Comparison of ENCODE assay signal across 8 mouse cellular contexts in genomic region chr11:101232010-101232839, GRCm38 (mm10). TPM values are rescaled to one million over a fixed set of nuclear protein-coding genes. Genes with fewer than 3 reads are reported as not detected.
DNase-seq lines count a peak whose midpoint lies in the region; ATAC-seq and TF ChIP-seq lines count a peak whose summit lies in the region.

No protein-coding gene starts in this region.

- WGBS in kidney, adult 2 months, result 39% methylated on average over 6 of the region's 6 CpGs
- 37% methylated on average over 6 of the region's 6 CpGs for WGBS in heart, embryonic 12.5 days

- H3K27me3 ChIP-seq in kidney, adult 2 months (replicated peaks; ENCODE audit: control insufficient read depth, insufficient read depth, low read length), result no peaks in the 10 kb centered on the region
- no peaks in the 10 kb centered on the region for H3K27me3 ChIP-seq in heart, embryonic 12.5 days (replicated peaks)

- H3K9ac ChIP-seq in heart, embryonic 12.5 days, result peak overlapping the region; percentile 56; the same call in 1 of the 2 replicates

- no peaks in the 10 kb centered on the region for H3K36me3 ChIP-seq in kidney, adult 2 months (ENCODE audit: control insufficient read depth, insufficient read depth, low read length)
- no peaks in the 10 kb centered on the region for H3K36me3 ChIP-seq in heart, embryonic 12.5 days

- DNase-seq in kidney, adult 2 months, result peak; percentile 66
- no peak for DNase-seq in kidney, adult 11 months
- peak; percentile 43 to 53 for DNase-seq in kidney, postnatal 36 days
- no peak for DNase-seq in left cerebral cortex, adult 11 months (ENCODE audit: low spot score)
- DNase-seq in ovary, postnatal 36 days (ENCODE audit: low spot score), result no peak

- H3K27ac ChIP-seq in kidney, adult 2 months (ENCODE audit: insufficient read depth, low read depth, low read length), result peak overlapping the region; percentile 97
- peak overlapping the region; percentile 92 for H3K27ac ChIP-seq in heart, embryonic 12.5 days (ENCODE audit: poor library complexity, severe bottlenecking)

- peak overlapping the region; percentile 35 for H3K4me3 ChIP-seq in kidney, adult 2 months (ENCODE audit: insufficient read depth, low read depth, low read length)
- H3K4me3 ChIP-seq in heart, embryonic 12.5 days, result peak overlapping the region; percentile 17; the same call in 1 of the 2 replicates

- no peaks in the 10 kb centered on the region for H3K9me3 ChIP-seq in heart, embryonic 12.5 days (replicated peaks)

- peak; percentile 90 for ATAC-seq in heart, embryonic 12.5 days (ENCODE audit: insufficient number of reproducible peaks, low FRiP score)
- ATAC-seq in megakaryocyte, adult 5-6 weeks (ENCODE audit: poor library complexity, severe bottlenecking), result peak; percentile 47; the same call in 1 of the 2 replicates
- ATAC-seq in monocyte, adult 5-6 weeks (replicated peaks; ENCODE audit: insufficient number of reproducible peaks, low FRiP score, low TSS enrichment, poor library complexity, severe bottlenecking), result no peak

- TF ChIP-seq CTCF in kidney, adult 2 months (conservative IDR thresholded peaks at IDR 0.05; ENCODE audit: insufficient read depth, insufficient read length, low read depth, low read length), result no peak

- peak overlapping the region; percentile 57 for H3K4me2 ChIP-seq in heart, embryonic 12.5 days

- no peak for TF ChIP-seq POLR2A in kidney, adult 2 months (IDR thresholded peaks at IDR 0.05; ENCODE audit: low read depth, low read length)

- H3K4me1 ChIP-seq in kidney, adult 2 months (ENCODE audit: control insufficient read depth, insufficient read depth, low read length), result peaks cover 27% of the 10 kb centered on the region; the same call in 1 of the 2 replicates
- peaks cover 25% of the 10 kb centered on the region for H3K4me1 ChIP-seq in heart, embryonic 12.5 days (replicated peaks)

RNA-seq across cellular contexts. Expression of gene Ezh1, which starts 6.0 kb away (rescaled TPM):
- 44.8 and 48.5 TPM in 2 replicates for polyA plus RNA-seq in kidney, adult 2 months (2012; rRNA removed)
- 14.9 and 16.1 TPM in 2 replicates for polyA plus RNA-seq in heart, embryonic 12.5 days (2016; fragmentation: Nextera tagmentation; extraction: Ambion mirVana)
- 20.0 and 20.8 TPM in 2 replicates for total RNA-seq in megakaryocyte, adult 5-6 weeks (2015)
- 20.0 and 20.1 TPM in 2 replicates for total RNA-seq in megakaryocyte, adult 5-6 weeks (2017)
- total RNA-seq in monocyte, adult 5-6 weeks (2017), result 30.2 to 66.9 TPM (median 42.6 TPM) in 3 replicates

RNA-seq across cellular contexts. Expression of gene Ramp2, which starts 13.6 kb away (rescaled TPM):
- polyA plus RNA-seq in kidney, adult 2 months (2012; rRNA removed), result 75.9 and 86.6 TPM in 2 replicates
- 233 and 245 TPM in 2 replicates for polyA plus RNA-seq in heart, embryonic 12.5 days (2016; fragmentation: Nextera tagmentation; extraction: Ambion mirVana)
- total RNA-seq in megakaryocyte, adult 5-6 weeks (2015), result not detected in 2 replicates
- not detected in 2 replicates for total RNA-seq in megakaryocyte, adult 5-6 weeks (2017)
- total RNA-seq in monocyte, adult 5-6 weeks (2017), result not detected in 3 replicates

RNA-seq across cellular contexts. Expression of gene Vps25, which starts 21.3 kb away (rescaled TPM):
- polyA plus RNA-seq in kidney, adult 2 months (2012; rRNA removed), result 112 and 116 TPM in 2 replicates
- 98.8 and 101 TPM in 2 replicates for polyA plus RNA-seq in heart, embryonic 12.5 days (2016; fragmentation: Nextera tagmentation; extraction: Ambion mirVana)
- total RNA-seq in megakaryocyte, adult 5-6 weeks (2015), result 169 and 184 TPM in 2 replicates
- total RNA-seq in megakaryocyte, adult 5-6 weeks (2017), result 54.6 and 55.7 TPM in 2 replicates
- 42.7 to 62.9 TPM (median 53.8 TPM) in 3 replicates for total RNA-seq in monocyte, adult 5-6 weeks (2017)

RNA-seq across cellular contexts. Expression of gene Wnk4, which starts 28.1 kb away (rescaled TPM):
- polyA plus RNA-seq in kidney, adult 2 months (2012; rRNA removed), result 134 and 160 TPM in 2 replicates
- 14.0 TPM in 2 replicates for polyA plus RNA-seq in heart, embryonic 12.5 days (2016; fragmentation: Nextera tagmentation; extraction: Ambion mirVana)
- 0.27 TPM in 1 of 2 replicates, not detected in the other for total RNA-seq in megakaryocyte, adult 5-6 weeks (2015)
- total RNA-seq in megakaryocyte, adult 5-6 weeks (2017), result 0.15 TPM in 1 of 2 replicates, not detected in the other
- 0.11 to 1.7 TPM (median 0.19 TPM) in 3 replicates for total RNA-seq in monocyte, adult 5-6 weeks (2017)

RNA-seq across cellular contexts. Expression of gene Cntd1, which starts 46.6 kb away (rescaled TPM):
- polyA plus RNA-seq in kidney, adult 2 months (2012; rRNA removed), result 1.3 and 1.6 TPM in 2 replicates
- 0.81 and 1.5 TPM in 2 replicates for polyA plus RNA-seq in heart, embryonic 12.5 days (2016; fragmentation: Nextera tagmentation; extraction: Ambion mirVana)
- total RNA-seq in megakaryocyte, adult 5-6 weeks (2015), result 1.2 and 1.6 TPM in 2 replicates
- total RNA-seq in megakaryocyte, adult 5-6 weeks (2017), result 1.7 TPM in 2 replicates
- 1.8 to 3.2 TPM in 2 of 3 replicates, not detected in the other for total RNA-seq in monocyte, adult 5-6 weeks (2017)

Comparison
In these comparisons a context has a peak if more than half of its experiments do, and no peak if none do; other contexts are left out.
1. DNase-seq: peak in kidney, adult 2 months (single experiment) and kidney, postnatal 36 days (2 of 2); none in kidney, adult 11 months (single experiment), left cerebral cortex, adult 11 months (single experiment) and ovary, postnatal 36 days (single experiment).